Mouse (Mus musculus) testis, adult 2 months (tissue): ENCODE measurements around the gene Sfswap.

ENCODE experiments used
- CTCF ChIP-seq: fragments of 200-500 bp; IDR thresholded peaks from 2 replicates; pipeline ENCODE4 v1.5.1; 2012; ENCODE audit warnings: low read depth, mild to moderate bottlenecking, inconsistent platforms, low read length, moderate library complexity; ENCODE audit not compliant: control insufficient read depth, insufficient read depth, insufficient replicate concordance
- POLR2A ChIP-seq: fragments of 200-500 bp; IDR thresholded peaks from 2 replicates; pipeline ENCODE4 v1.6.1; 2012; ENCODE audit warnings: low read depth, mild to moderate bottlenecking, inconsistent platforms, low read length, moderate library complexity; ENCODE audit not compliant: control insufficient read depth

DNA sequence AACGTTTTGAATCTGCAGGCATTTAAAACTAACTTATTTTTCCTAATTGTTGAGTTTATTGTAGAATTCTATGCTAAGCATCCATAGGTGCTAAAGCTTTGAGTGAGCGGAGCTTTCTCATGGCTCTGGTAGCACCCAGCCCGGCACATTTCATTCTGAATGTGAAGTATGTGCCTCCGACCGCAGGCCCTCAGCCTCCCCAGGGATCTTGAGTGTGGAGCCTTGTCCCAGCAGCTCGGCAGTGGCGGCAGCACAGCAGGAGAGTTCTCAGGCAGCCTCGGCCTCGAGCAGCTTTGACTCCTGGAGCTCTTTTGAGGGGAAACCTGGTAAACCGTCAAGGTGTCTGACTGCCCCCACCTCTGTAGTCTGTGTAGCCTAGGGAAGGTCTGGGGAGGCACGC, 58.3 kb downstream of the Sfswap start:
- TF ChIP-seq CTCF (no peak), POLR2A (no peak)
